Mouse (Mus musculus) hindbrain, postnatal 0 days (tissue): ENCODE data around the gene Chd2. TPM values are rescaled to one million over a fixed set of nuclear protein-coding genes. Genes with fewer than 3 reads are reported as not detected.

ENCODE experiments used
- ATAC-seq: fragments of 200-750 bp; cut with Nextera tagmentation; 2 replicates; pipeline ENCODE4 v1.8.0; 2017; ENCODE audit warnings: mild to moderate bottlenecking, moderate TSS enrichment, moderate library complexity
- DNase-seq: peaks from one replicate; pipeline ENCODE4 v3.0.0-alpha.2; 2015; ENCODE audit warnings: low spot score
- H3K27ac ChIP-seq: fragments of 300-500 bp; sonication (generic); 2 replicates; pipeline ENCODE4 v1.5.1; 2014; ENCODE audit warnings: mild to moderate bottlenecking
- H3K27me3 ChIP-seq: fragments of 300-500 bp; sonication (generic); 2 replicates; pipeline ENCODE4 v1.6.1; 2014; ENCODE audit warnings: low read length, mixed read lengths; ENCODE audit not compliant: insufficient read depth
- H3K36me3 ChIP-seq: fragments of 300-500 bp; sonication (generic); 2 replicates; pipeline ENCODE4 v1.6.1; 2014; ENCODE audit warnings: low read length, mixed read lengths; ENCODE audit not compliant: insufficient read depth
- H3K4me1 ChIP-seq: fragments of 300-500 bp; sonication (generic); 2 replicates; pipeline ENCODE4 v1.6.1; 2014; ENCODE audit warnings: antibody characterized with exemption, low read length, mixed read lengths; ENCODE audit not compliant: insufficient read depth
- H3K4me2 ChIP-seq: fragments of 300-500 bp; sonication (generic); 2 replicates; pipeline ENCODE4 v1.6.1; 2014; ENCODE audit warnings: low read depth, mild to moderate bottlenecking, low read length, moderate library complexity, mixed read lengths
- H3K4me3 ChIP-seq: fragments of 300-500 bp; sonication (generic); 2 replicates; pipeline ENCODE4 v1.5.1; 2014; ENCODE audit warnings: low read length
- H3K9ac ChIP-seq: fragments of 300-500 bp; sonication (generic); replicated peaks from 2 replicates; pipeline ENCODE4 v1.6.1; 2014; ENCODE audit warnings: mild to moderate bottlenecking, low read length, moderate library complexity, mixed read lengths
- H3K9me3 ChIP-seq: fragments of 300-500 bp; sonication (generic); 2 replicates; pipeline ENCODE4 v1.6.1; 2016; ENCODE audit warnings: low read length, mixed read lengths
- CTCF ChIP-seq: IDR thresholded peaks from 2 replicates; pipeline ENCODE4 v1.5.1; 2016; ENCODE audit warnings: antibody characterized with exemption, control low read depth, low read depth
- WGBS: fragments of 180-500 bp; shearing (Covaris S2); extraction: QIAGEN DNeasy Blood & Tissue Kit; methylation state at CpG from one replicate; pipeline ENCODE4 v1.1.7; 2014; 5-methylcytosine and 5-hydroxymethylcytosine counted together
- polyA plus RNA-seq: library from polyadenylated mRNA; unstranded; fragments of >200 nt; fragmentation: Nextera tagmentation; extraction: Ambion mirVana; gene quantifications from 2 replicates; pipeline ENCODE4 v1.2.1, GENCODE M21; 2015
- total RNA-seq: library from RNA; depleted of rRNA; stranded (reverse); fragments of >200 nt; gene quantifications from 2 replicates; pipeline ENCODE4 v1.2.3, GENCODE M21; 2014

The Chd2 gene
- total and polyA plus RNA-seq, 2 experiments from 2014 or later = 33.4 to 36.1 TPM

GRCm38 (mm10) chr7:73585114-73586032 is 43.7 kb upstream of the Chd2 start:
- H3K27ac ChIP-seq = peak overlapping the region; percentile 56
- ATAC-seq = no peak
- 78% methylated on average over 22 of the region's 22 CpGs for WGBS
- no peak for DNase-seq
- H3K36me3 ChIP-seq = no peaks in the 10 kb centered on the region
- no peaks in the 10 kb centered on the region for H3K27me3 ChIP-seq
- TF ChIP-seq CTCF = no peak
- peaks cover 12% of the 10 kb centered on the region for H3K4me1 ChIP-seq
- no peak overlapping the region for H3K9ac ChIP-seq
- 0 out of 2 replicates have a peak overlapping the region, but pooled peaks have one; percentile 10 for H3K4me2 ChIP-seq
- H3K9me3 ChIP-seq = no peaks in the 10 kb centered on the region
- H3K4me3 ChIP-seq = no peak overlapping the region

- no peaks in the 10 kb centered on the region for H3K9me3 ChIP-seq
- TF ChIP-seq CTCF = no peak
- DNase-seq = peak; percentile 61
- H3K4me3 ChIP-seq = no peak overlapping the region
- H3K4me2 ChIP-seq = peak overlapping the region; percentile 6; the same call in 1 of the 2 replicates
- H3K4me1 ChIP-seq = peaks cover 12% of the 10 kb centered on the region
- peak overlapping the region; percentile 74 for H3K27ac ChIP-seq
- ATAC-seq = peak; percentile 66
- 25% methylated on average over 13 of the region's 13 CpGs for WGBS
- H3K27me3 ChIP-seq = no peaks in the 10 kb centered on the region
- no peaks in the 10 kb centered on the region for H3K36me3 ChIP-seq
- H3K9ac ChIP-seq = no peak overlapping the region
Measured at GRCm38 (mm10) chr7:73584009-73584995, 42.7 kb upstream of the Chd2 start.

GRCm38 (mm10) chr7:73583400-73583799 is 41.8 kb upstream of the Chd2 start:
- 76% methylated on average over 7 of the region's 7 CpGs for WGBS
- ATAC-seq (no peak), DNase-seq (no peak)

GRCm38 (mm10) chr7:73581836-73582375 is 40.3 kb upstream of the Chd2 start:
- Histone ChIP-seq H3K27ac (no peak overlapping the region), H3K4me2 (no peak overlapping the region), H3K9ac (no peak overlapping the region), H3K9me3 (no peaks in the 10 kb centered on the region), H3K4me1 (peaks cover 12% of the 10 kb centered on the region), H3K36me3 (no peaks in the 10 kb centered on the region), H3K27me3 (no peaks in the 10 kb centered on the region), H3K4me3 (no peak overlapping the region)
- no peak for TF ChIP-seq CTCF
- 73% methylated on average over 6 of the region's 6 CpGs for WGBS
- no peak for DNase-seq
- ATAC-seq = no peak

More at GRCm38 (mm10) chr7:73583400-73583799, 41.8 kb upstream of the Chd2 start:
- peak overlapping the region; percentile 74; the same call in 1 of the 2 replicates for H3K27ac ChIP-seq
- no peaks in the 10 kb centered on the region for H3K27me3 ChIP-seq
- peaks cover 12% of the 10 kb centered on the region for H3K4me1 ChIP-seq
- no peak overlapping the region for H3K4me3 ChIP-seq
- no peak overlapping the region for H3K4me2 ChIP-seq
- TF ChIP-seq CTCF = no peak
- H3K9ac ChIP-seq = no peak overlapping the region
- no peaks in the 10 kb centered on the region for H3K36me3 ChIP-seq
- H3K9me3 ChIP-seq = no peaks in the 10 kb centered on the region

GRCm38 (mm10) chr7:73579072-73579731 is 37.6 kb upstream of the Chd2 start:
- no peaks in the 10 kb centered on the region for H3K9me3 ChIP-seq
- ATAC-seq (no peak), DNase-seq (no peak)
- H3K9ac ChIP-seq = no peak overlapping the region
- WGBS = 76% methylated on average over 8 of the region's 8 CpGs
- H3K36me3 ChIP-seq = no peaks in the 10 kb centered on the region
- no peak overlapping the region for H3K27ac ChIP-seq
- no peak for TF ChIP-seq CTCF
- H3K4me2 ChIP-seq = no peak overlapping the region
- no peak overlapping the region for H3K4me3 ChIP-seq
- H3K27me3 ChIP-seq = no peaks in the 10 kb centered on the region
- peaks cover 9% of the 10 kb centered on the region for H3K4me1 ChIP-seq

GRCm38 (mm10) chr7:73577888-73578421 is 36.3 kb upstream of the Chd2 start:
- Histone ChIP-seq H3K9me3 (no peaks in the 10 kb centered on the region), H3K27me3 (no peaks in the 10 kb centered on the region), H3K36me3 (no peaks in the 10 kb centered on the region), H3K4me1 (no peaks in the 10 kb centered on the region), H3K27ac (no peak overlapping the region), H3K9ac (no peak overlapping the region), H3K4me3 (no peak overlapping the region), H3K4me2 (no peak overlapping the region)
- 68% methylated on average over 6 of the region's 6 CpGs for WGBS
- ATAC-seq (no peak), DNase-seq (no peak)
- TF ChIP-seq CTCF = no peak
